Mouse (Mus musculus): ENCODE data around the gene Pcdh9. TPM values are rescaled to one million over a fixed set of nuclear protein-coding genes. Genes with fewer than 3 reads are reported as not detected.
"Not testable (repeated sequence)": the region's sequence is repeated elsewhere in the genome, so short reads cannot be mapped to it uniquely, and the experiment has no call there.

Pcdh9 gene
- total RNA-seq, 2 experiments from 2014 or later, result 2.5 TPM

DNA sequence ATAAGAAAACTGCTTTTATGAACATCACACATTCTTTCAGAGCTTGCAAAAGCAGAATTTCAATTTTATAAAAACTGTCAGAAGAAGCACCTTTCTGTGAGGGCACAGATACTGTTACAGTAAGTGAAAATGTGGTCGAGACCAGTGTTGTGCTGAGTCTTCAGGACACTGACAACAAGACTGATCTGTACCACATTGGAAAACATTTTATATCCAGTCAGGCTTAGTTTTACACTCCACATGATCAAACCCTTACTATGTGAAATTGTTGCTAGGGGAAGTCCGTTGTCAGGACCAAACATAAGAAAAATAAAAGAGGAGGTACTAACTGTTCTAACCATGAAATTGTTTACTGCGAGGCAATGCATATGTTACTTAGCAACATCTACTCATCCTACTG, 656.1 kb downstream of the Pcdh9 start:
- DNase-seq, result no peak
- intact Hi-C loops (cut with DNase I), result no loop called here

DNA sequence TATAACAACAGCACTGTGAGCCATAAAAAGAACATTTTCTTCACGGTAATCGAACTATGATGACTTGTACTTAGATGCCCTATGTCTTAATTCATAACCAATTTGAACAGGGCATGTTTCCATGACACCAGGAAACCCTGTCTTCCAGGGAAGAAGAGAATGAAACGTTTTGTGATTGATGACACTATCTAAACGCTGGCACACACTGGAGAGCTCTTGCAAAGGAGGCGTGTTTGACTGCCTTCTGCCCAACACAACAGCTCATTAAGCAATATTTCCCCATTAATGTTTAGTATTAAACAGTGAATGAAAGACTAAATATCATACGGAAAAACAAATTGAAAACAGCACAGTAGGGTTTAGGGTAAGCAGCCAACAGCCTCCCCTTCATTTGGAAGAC, 656.9 kb downstream of the Pcdh9 start:
- intact Hi-C loops (cut with DNase I), result no loop called here
- DNase-seq, result no peak

GRCm38 (mm10) chr14:93214846-93215245, 675.6 kb downstream of the Pcdh9 start:
- intact Hi-C loops (cut with DNase I), result not testable (repeated sequence)
- DNase-seq, result peak; percentile 65 to 72

GRCm38 (mm10) chr14:93199791-93200190, 690.7 kb downstream of the Pcdh9 start:
- intact Hi-C loops (cut with DNase I), result no loop called here
- DNase-seq, result no peak

GRCm38 (mm10) chr14:93182606-93183491, 707.6 kb downstream of the Pcdh9 start:
- no peak for DNase-seq

DNA sequence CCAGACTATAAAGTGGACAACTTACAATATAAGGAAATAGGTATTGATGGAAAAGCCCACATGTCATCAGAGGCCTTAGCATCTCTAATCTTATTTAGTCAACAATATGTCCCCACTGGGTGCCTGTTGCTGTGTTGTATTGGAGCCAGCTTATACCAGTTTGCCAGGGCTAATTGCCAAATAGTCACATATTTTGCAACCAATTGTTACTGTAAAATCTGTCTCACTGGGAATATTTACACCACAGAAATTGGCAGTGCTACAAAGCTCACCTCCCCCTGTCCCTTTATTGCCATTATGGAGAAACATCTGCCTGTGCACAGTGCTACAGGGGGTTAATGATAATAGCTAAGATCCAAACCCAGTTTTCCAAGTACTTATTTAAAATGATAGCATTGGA, 721.3 kb downstream of the Pcdh9 start:
- intact Hi-C loops (cut with DNase I), result no loop called here
- no peak for DNase-seq

More at GRCm38 (mm10) chr14:93182606-93183491, 707.6 kb downstream of the Pcdh9 start:
- intact Hi-C loops (cut with DNase I), result no loop called here

GRCm38 (mm10) chr14:93168367-93168766, 722.1 kb downstream of the Pcdh9 start:
- no peak for DNase-seq
- intact Hi-C loops (cut with DNase I), result no loop called here

DNA sequence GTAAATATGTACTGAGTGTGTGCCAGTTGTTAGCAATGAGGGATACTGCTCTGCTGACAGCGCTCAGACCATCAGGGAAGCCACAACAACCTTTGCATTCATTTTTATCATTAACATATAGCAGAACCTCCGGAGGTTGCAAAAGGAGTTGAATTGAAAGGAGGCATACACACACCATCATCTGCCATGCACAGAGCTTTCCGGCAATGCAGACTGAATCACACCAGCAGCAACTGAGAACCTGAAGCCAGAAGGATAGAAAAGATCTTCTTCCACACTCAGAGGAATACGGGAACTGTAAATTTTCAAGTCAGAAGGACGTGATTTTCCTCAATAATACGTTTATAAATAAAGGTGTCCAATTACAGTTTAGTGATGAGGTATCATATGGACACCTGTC, 747.1 kb downstream of the Pcdh9 start:
- no peak for DNase-seq
- intact Hi-C loops (cut with DNase I), result no loop called here

DNA sequence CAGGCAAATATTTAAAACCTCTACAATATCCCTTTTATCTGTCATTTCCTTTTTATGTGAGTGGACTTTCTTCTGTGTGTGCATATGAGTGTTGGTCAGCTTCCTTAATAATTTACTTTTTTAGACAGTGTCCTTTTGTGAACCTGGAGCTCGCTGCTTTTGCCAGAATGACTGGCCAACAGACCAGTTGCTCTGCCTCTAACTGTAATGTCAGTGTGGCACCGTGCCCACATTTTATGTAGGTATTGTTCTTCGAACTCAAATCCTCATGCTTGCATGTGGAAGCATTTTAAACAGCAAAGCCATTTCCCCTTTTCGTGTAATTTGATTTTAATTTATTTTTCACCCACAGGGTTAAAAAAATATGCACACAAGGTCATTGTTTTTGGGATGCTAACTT, 748.4 kb downstream of the Pcdh9 start:
- intact Hi-C loops (cut with DNase I), result no loop called here
- no peak for DNase-seq

DNA sequence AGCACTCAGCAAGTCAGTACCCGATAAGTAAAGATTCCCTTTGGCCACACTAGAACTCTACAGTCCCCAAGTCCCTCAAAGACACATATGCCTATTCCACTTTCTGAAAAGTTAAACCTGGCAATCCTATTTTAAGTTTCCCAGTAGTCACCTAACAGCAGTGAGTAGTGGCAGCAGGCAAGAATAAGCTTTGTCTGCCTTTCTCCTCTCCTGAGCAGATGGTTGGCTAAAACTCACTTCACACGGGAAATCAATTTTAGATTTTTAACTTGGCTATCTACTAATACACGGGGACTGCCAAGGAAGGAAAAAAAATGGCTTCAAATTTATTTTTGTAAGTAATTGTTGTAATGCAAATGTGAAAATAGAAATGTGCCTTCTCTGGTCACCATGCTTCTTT, 763.5 kb downstream of the Pcdh9 start:
- intact Hi-C loops (cut with DNase I), result no loop called here
- DNase-seq, result no peak

GRCm38 (mm10) chr14:93102755-93103154, 787.7 kb downstream of the Pcdh9 start:
- DNase-seq, result no peak
- intact Hi-C loops (cut with DNase I), result no loop called here

- intact Hi-C loops (cut with DNase I), result no loop called here
- DNase-seq, result no peak
Measured at GRCm38 (mm10) chr14:93095081-93095480, 795.4 kb downstream of the Pcdh9 start.

DNA sequence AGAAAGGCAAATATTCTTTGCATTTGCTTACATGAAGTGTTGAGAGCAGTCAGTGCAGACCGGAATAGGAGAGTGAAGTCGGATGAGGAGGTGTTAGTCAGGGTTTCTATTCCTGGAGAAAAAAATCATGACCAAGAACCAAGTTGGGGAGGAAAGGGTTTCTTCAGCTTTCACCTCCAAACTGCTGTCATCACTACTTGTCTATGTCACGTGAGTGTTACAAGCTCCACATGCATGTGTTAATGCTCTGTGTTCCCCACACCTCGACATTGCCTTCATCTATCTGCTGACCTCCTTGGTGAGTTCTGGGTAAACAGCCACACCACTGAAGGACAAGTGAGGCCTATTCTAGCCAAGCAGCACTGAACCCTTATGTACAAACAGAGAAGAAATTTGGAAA, 797.7 kb downstream of the Pcdh9 start:
- intact Hi-C loops (cut with DNase I), result no loop called here
- no peak for DNase-seq

DNA sequence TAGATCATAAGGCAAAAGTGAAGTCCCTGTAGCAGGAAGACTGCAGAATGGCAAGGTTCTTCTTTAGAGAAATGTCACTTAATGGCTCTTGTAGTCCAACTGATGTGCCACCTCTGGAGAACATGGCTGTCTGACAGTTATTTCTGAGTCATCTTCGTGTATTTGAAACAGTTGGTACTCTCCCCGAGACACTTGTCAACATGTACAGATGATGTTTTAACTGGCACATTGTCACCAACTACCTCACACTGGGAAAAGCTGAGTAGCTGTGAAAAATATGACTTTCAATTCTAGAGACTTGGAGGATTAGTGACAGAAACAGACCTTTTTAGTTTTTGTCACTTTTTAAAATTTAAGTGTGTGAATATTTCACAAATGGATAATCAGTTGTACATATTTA, 804.8 kb downstream of the Pcdh9 start:
- intact Hi-C loops (cut with DNase I), result no loop called here

GRCm38 (mm10) chr14:93083140-93083539, 807.3 kb downstream of the Pcdh9 start:
- no peak for DNase-seq
- intact Hi-C loops (cut with DNase I), result no loop called here

More for the DNA sequence above, 804.8 kb downstream of the Pcdh9 start:
- DNase-seq, result no peak

DNA sequence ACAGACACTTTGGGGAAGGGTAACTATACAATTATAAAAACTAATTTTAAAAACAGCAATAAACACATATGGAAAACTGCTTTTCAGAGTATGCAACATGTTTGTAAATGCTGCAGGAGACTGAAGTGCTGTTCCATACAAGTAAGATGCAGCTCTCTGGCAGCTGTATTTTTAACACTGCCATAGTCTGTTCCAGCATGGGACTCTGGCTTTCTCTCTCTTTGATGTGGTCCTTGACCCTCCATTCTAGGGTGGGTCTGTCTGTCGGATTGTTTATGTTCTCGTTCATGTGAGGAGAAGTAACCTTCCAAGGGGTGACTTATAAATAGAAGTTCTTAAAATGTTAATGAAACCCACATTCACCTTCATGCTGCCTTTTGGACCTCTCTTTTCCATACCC, 809.6 kb downstream of the Pcdh9 start:
- intact Hi-C loops (cut with DNase I), result no loop called here

GRCm38 (mm10) chr14:93075761-93076160, 814.7 kb downstream of the Pcdh9 start:
- intact Hi-C loops (cut with DNase I), result no loop called here
- no peak for DNase-seq

More for the DNA sequence above, 809.6 kb downstream of the Pcdh9 start:
- DNase-seq, result no peak

DNA sequence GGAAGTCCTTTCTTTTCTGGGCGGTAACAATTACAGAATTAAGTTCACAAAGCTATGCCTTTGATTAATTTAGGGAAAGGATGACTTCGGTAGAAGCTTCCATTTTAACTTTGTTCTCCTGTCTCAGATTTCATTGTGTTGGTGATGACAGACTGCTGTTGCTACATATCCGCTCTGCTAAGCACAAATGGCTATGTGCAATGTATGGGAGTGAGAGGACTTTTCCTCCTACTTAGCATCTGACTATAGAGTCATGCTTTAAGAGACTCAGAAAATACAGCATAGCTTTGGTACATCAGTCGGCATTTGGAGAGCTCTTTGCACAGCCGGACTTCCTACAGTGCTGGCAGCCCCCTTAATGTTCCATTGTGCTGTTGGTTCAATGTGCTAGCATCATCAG, 818.1 kb downstream of the Pcdh9 start:
- DNase-seq, result no peak
- intact Hi-C loops (cut with DNase I), result no loop called here

DNA sequence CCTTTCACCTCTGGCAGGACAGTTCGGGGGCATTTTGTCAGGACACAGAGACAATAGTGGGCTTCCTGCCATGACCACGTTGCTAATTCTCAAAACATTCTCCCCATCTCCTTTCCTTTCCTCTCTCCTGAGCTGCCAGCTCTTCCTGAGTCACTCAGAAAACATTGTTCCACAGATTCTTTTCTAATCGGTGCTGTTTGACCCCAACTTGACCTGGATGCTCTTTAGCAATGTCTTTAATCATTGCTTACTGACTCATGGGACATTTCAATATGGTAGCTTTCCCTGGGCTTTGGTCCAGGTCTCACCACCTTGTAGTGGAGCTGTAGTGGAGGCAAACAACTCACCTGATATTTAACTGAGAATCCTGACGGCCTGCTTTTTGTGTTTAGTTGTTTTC, 820.3 kb downstream of the Pcdh9 start:
- intact Hi-C loops (cut with DNase I), result no loop called here
- DNase-seq, result no peak

DNA sequence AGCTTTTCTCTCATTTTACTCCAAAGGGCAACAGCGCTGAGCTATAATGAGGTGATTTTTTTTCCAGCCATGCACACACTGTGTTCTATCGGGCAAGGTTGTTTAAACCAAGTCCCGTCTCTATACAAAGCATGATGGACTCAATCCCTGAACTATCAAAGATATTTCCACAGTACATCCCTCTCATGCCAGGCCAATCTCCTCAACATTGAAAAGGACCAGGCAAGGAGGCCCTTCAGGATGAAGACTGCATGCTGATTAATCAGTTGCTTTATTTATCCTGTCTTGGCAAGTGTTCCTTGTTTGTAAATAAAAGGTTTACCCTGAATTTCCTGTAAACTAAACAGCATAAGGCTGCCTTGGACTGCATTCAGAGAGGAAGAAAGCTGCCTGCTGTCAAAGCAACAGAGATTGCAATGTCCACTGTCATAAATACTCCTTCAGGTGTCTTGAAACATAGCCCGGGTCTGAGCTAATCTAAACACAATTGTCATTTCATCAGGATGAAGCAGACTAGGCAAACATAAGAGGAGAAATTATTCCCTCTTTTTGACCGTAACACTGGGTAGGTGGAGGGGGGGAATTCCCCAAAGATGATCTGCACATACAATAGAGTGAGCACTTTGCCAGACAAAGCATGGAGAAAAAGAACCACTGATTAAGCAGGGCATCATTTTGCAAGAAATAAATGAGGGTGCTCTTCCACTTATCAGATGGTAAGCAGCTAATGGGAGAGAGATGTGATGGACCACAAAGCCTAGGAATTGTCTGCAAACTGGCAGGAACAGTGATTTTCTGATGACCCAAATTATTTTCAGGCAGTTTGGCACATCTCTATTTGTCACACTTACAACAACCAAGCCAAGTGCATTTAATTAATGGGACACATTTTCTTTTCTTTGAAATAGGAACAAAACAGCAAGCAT, 822.8 kb downstream of the Pcdh9 start:
- intact Hi-C loops (cut with DNase I), result no loop called here
- no peak for DNase-seq

GRCm38 (mm10) chr14:93066732-93067410, 823.6 kb downstream of the Pcdh9 start:
- DNase-seq, result no peak
- intact Hi-C loops (cut with DNase I), result no loop called here

Measured in heart, postnatal 14 days (tissue).